Mouse (Mus musculus): ENCODE measurements around the gene Dlx1.
A peak's percentile ranks its signal among the peaks of the same experiment; 100 is the strongest.

Gene Dlx1

GRCm38 (mm10) chr2:71545882-71546639 lies 18.1 kb downstream of the Dlx1 start:
- DNase-seq (ENCODE audit: low read depth, low spot score) = peak; percentile 76

GRCm38 (mm10) chr2:71546640-71547071 lies 18.7 kb downstream of the Dlx1 start, which contains the start of gene Dlx2:
Gene Dlx2, minus strand, starts transcription at chr2:71546754.
- DNase-seq (ENCODE audit: low read depth, low spot score) = peak; percentile 82

- peak; percentile 90 for DNase-seq (ENCODE audit: low read depth, low spot score)
These were observed 19.9 kb downstream of the Dlx1 start for GRCm38 (mm10) chr2:71547829-71548228.

- peak; percentile 65 for DNase-seq (ENCODE audit: low read depth, low spot score)
These were observed 22.4 kb downstream of the Dlx1 start for GRCm38 (mm10) chr2:71550330-71550729.

GRCm38 (mm10) chr2:71551704-71552103 lies 23.8 kb downstream of the Dlx1 start:
- no peak for DNase-seq (ENCODE audit: low read depth, low spot score)

GRCm38 (mm10) chr2:71556071-71556470 lies 28.2 kb downstream of the Dlx1 start:
- DNase-seq (ENCODE audit: low read depth, low spot score) = peak; percentile 81

GRCm38 (mm10) chr2:71566466-71566865 lies 38.6 kb downstream of the Dlx1 start:
- DNase-seq (ENCODE audit: low read depth, low spot score) = peak; percentile 66

GRCm38 (mm10) chr2:71573736-71574135 lies 45.8 kb downstream of the Dlx1 start:
- DNase-seq (ENCODE audit: low read depth, low spot score) = no peak

- peak; percentile 22 for DNase-seq (ENCODE audit: low read depth, low spot score)
These were observed 49.1 kb downstream of the Dlx1 start for GRCm38 (mm10) chr2:71577059-71577458.

- DNase-seq (ENCODE audit: low read depth, low spot score) = peak; percentile 82
These were observed 52.9 kb downstream of the Dlx1 start for GRCm38 (mm10) chr2:71580632-71581466.

GRCm38 (mm10) chr2:71581488-71581887 lies 53.6 kb downstream of the Dlx1 start:
- DNase-seq (ENCODE audit: low read depth, low spot score) = no peak
